ENCODE assay signal across 8 mouse cellular contexts in the genomic region with DNA sequence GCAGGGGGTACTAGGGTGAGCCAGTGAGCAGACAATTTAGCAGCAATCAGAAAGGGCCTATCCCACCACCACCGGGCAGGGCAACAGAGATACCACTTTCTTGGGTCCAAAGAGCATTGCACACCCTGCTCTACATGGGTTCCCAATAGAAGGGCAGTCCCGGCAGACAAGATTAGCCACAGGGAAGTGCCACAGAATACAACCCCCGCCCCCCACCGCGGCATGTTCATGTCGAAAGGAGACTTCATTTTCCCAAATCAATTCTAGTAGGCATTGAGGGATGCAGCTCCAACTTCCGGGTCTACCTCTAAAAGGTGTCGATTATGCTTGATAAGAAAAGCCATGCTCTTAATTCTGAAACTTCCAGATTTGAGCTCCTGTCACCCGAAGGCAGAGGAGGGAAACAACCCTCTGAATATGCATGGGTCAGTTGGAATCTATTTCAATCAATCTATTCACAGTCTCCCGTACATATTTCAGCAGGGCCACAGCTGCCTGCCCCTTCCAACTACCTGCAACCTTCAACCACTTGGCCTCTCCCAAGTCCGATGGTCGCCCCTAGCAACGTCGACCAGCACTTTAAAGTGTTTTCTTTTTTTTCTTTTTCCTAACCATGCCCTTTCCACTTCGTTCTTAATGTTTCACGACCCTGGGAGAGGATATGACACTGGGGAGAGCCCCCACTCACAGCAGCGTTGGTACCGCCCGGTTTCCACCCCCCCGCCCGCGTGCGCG. TPM values are rescaled to one million over a fixed set of nuclear protein-coding genes. Genes with fewer than 3 reads are reported as not detected.
A peak's percentile ranks its signal among the peaks of the same experiment; 100 is the strongest.
DNase-seq lines count a peak whose midpoint lies in the region; ATAC-seq and TF ChIP-seq lines count a peak whose summit lies in the region.

No protein-coding gene starts in this region.

- peak overlapping the region; percentile 81 for H3K4me2 ChIP-seq in heart, postnatal 0 days (ENCODE audit: low read depth, low read length)
- peak overlapping the region; percentile 92 for H3K4me2 ChIP-seq in liver, postnatal 0 days (ENCODE audit: low read depth, low read length)

- H3K27me3 ChIP-seq in heart, postnatal 0 days (ENCODE audit: control insufficient read depth, insufficient read depth, low read length) = no peaks in the 10 kb centered on the region
- H3K27me3 ChIP-seq in liver, postnatal 0 days (ENCODE audit: insufficient read depth, low read length) = no peaks in the 10 kb centered on the region

- ATAC-seq in heart, postnatal 0 days (ENCODE audit: insufficient read depth, low read depth) = no peak
- ATAC-seq in liver, postnatal 0 days = peak; percentile 8; the same call in 1 of the 2 replicates

- peak overlapping the region; percentile 68 for H3K4me3 ChIP-seq in heart, postnatal 0 days (ENCODE audit: low read depth, low read length)
- peak overlapping the region; percentile 75 for H3K4me3 ChIP-seq in liver, postnatal 0 days (ENCODE audit: low read depth, low read length)

- WGBS in heart, postnatal 0 days = 2% methylated on average over 23 of the region's 24 CpGs
- WGBS in liver, postnatal 0 days (ENCODE audit: insufficient replicate concordance) = 2% methylated on average over 24 of the region's 24 CpGs

- peaks cover 36% of the 10 kb centered on the region for H3K36me3 ChIP-seq in heart, postnatal 0 days (replicated peaks; ENCODE audit: control insufficient read depth, insufficient read depth, low read length)
- peaks cover 39% of the 10 kb centered on the region for H3K36me3 ChIP-seq in liver, postnatal 0 days (replicated peaks; ENCODE audit: insufficient read depth, low read length)

- no peak for TF ChIP-seq EP300 in heart, postnatal 0 days (IDR thresholded peaks at IDR 0.05; ENCODE audit: low read depth)
- TF ChIP-seq EP300 in liver, postnatal 0 days (IDR thresholded peaks at IDR 0.05; ENCODE audit: low read depth) = 0 out of 2 replicates have a peak, but pooled peaks have one; percentile 10

- DNase-seq in kidney, adult 11 months = peak; percentile 32
- DNase-seq in kidney, postnatal 14 days = no peak
- peak; percentile 36 for DNase-seq in ZHBTc4 (ENCODE audit: low read depth, low spot score)
- DNase-seq in heart, postnatal 0 days (ENCODE audit: low spot score) = peak; percentile 22
- DNase-seq in liver, postnatal 0 days = peak; percentile 40
- DNase-seq in spleen, adult 12 weeks (ENCODE audit: low spot score) = no peak
- DNase-seq in right cerebral cortex, postnatal 25 days = no peak
- DNase-seq in thymus, postnatal 36 days = no peak

- no peaks in the 10 kb centered on the region for H3K9me3 ChIP-seq in heart, postnatal 0 days (replicated peaks; ENCODE audit: control insufficient read depth, low read length)
- H3K9me3 ChIP-seq in liver, postnatal 0 days (ENCODE audit: low read length) = no peaks in the 10 kb centered on the region

- peak overlapping the region; percentile 80 for H3K27ac ChIP-seq in heart, postnatal 0 days (ENCODE audit: low read depth)
- peak overlapping the region; percentile 91 for H3K27ac ChIP-seq in liver, postnatal 0 days (ENCODE audit: low read depth)

- peaks cover 8% of the 10 kb centered on the region; the same call in 1 of the 2 replicates for H3K4me1 ChIP-seq in heart, postnatal 0 days (ENCODE audit: control insufficient read depth, insufficient read depth)
- peaks cover 16% of the 10 kb centered on the region for H3K4me1 ChIP-seq in liver, postnatal 0 days (ENCODE audit: insufficient read depth)

- peak overlapping the region; percentile 61 for H3K9ac ChIP-seq in heart, postnatal 0 days (replicated peaks; ENCODE audit: low read depth, low read length)
- peak overlapping the region; percentile 80 for H3K9ac ChIP-seq in liver, postnatal 0 days (replicated peaks)

- TF ChIP-seq CTCF in heart, postnatal 0 days (IDR thresholded peaks at IDR 0.05; ENCODE audit: low read depth) = no peak
- no peak for TF ChIP-seq CTCF in liver, postnatal 0 days (IDR thresholded peaks at IDR 0.05; ENCODE audit: low read depth)

RNA-seq across cellular contexts. Expression of gene Gm38431, which starts 0.7 kb away (rescaled TPM):
- total RNA-seq in heart, postnatal 0 days (2014; rRNA removed; ENCODE audit: low replicate concordance) = 0.66 and 1.6 TPM in 2 replicates
- polyA plus RNA-seq in heart, postnatal 0 days (2015; fragmentation: Nextera tagmentation; extraction: Ambion mirVana) = 0.34 TPM in 2 replicates
- polyA plus RNA-seq in liver, postnatal 0 days (2015; fragmentation: Nextera tagmentation; extraction: Ambion mirVana) = 0.40 and 0.61 TPM in 2 replicates

RNA-seq across cellular contexts. Expression of gene Raver1, which starts 0.7 kb away (rescaled TPM):
- 40.8 and 48.3 TPM in 2 replicates for total RNA-seq in heart, postnatal 0 days (2014; rRNA removed; ENCODE audit: low replicate concordance)
- polyA plus RNA-seq in heart, postnatal 0 days (2015; fragmentation: Nextera tagmentation; extraction: Ambion mirVana) = 15.5 and 15.9 TPM in 2 replicates
- polyA plus RNA-seq in liver, postnatal 0 days (2015; fragmentation: Nextera tagmentation; extraction: Ambion mirVana) = 8.3 and 9.5 TPM in 2 replicates

RNA-seq across cellular contexts. Expression of gene Fdx1l, which starts 17.7 kb away (rescaled TPM):
- 63.8 and 79.5 TPM in 2 replicates for total RNA-seq in heart, postnatal 0 days (2014; rRNA removed; ENCODE audit: low replicate concordance)
- 51.1 and 51.6 TPM in 2 replicates for polyA plus RNA-seq in heart, postnatal 0 days (2015; fragmentation: Nextera tagmentation; extraction: Ambion mirVana)
- polyA plus RNA-seq in liver, postnatal 0 days (2015; fragmentation: Nextera tagmentation; extraction: Ambion mirVana) = 26.7 and 29.9 TPM in 2 replicates

RNA-seq across cellular contexts. Expression of gene Gm49373, which starts 18.2 kb away (rescaled TPM):
- total RNA-seq in heart, postnatal 0 days (2014; rRNA removed; ENCODE audit: low replicate concordance) = 0.23 TPM in 1 of 2 replicates, not detected in the other
- polyA plus RNA-seq in heart, postnatal 0 days (2015; fragmentation: Nextera tagmentation; extraction: Ambion mirVana) = 0.12 and 0.18 TPM in 2 replicates
- 0.06 and 0.11 TPM in 2 replicates for polyA plus RNA-seq in liver, postnatal 0 days (2015; fragmentation: Nextera tagmentation; extraction: Ambion mirVana)

RNA-seq across cellular contexts. Expression of gene Zglp1, which starts 24.2 kb away (rescaled TPM):
- not detected in 2 replicates for total RNA-seq in heart, postnatal 0 days (2014; rRNA removed; ENCODE audit: low replicate concordance)
- polyA plus RNA-seq in heart, postnatal 0 days (2015; fragmentation: Nextera tagmentation; extraction: Ambion mirVana) = 0.30 TPM in 1 of 2 replicates, not detected in the other
- polyA plus RNA-seq in liver, postnatal 0 days (2015; fragmentation: Nextera tagmentation; extraction: Ambion mirVana) = 0.51 TPM in 1 of 2 replicates, not detected in the other

Comparison
In these comparisons a context has a peak if more than half of its experiments do, and no peak if none do; other contexts are left out.
1. DNase-seq: peak in kidney, adult 11 months (single experiment), ZHBTc4 (single experiment), heart, postnatal 0 days (single experiment) and liver, postnatal 0 days (single experiment); none in kidney, postnatal 14 days (single experiment), spleen, adult 12 weeks (single experiment), right cerebral cortex, postnatal 25 days (single experiment) and thymus, postnatal 36 days (0 of 2).